Mouse (Mus musculus) G1E (cell line): Measurements from ENCODE around the gene Olfr522. TPM values are rescaled to one million over a fixed set of nuclear protein-coding genes. Genes with fewer than 3 reads are reported as not detected.

Experiments
- ATAC-seq: 2 replicates; pipeline ENCODE4 v1.8.0; 2016; ENCODE audit warnings: mild to moderate bottlenecking; ENCODE audit not compliant: insufficient number of reproducible peaks, poor library complexity, low FRiP score, severe bottlenecking; ENCODE audit errors: extremely low read depth
- DNase-seq: peaks from one replicate; pipeline ENCODE4 v3.0.0; 2012; ENCODE audit warnings: low spot score
- H3K27me3 ChIP-seq: 2 replicates; pipeline ENCODE4 v1.6.1; 2012; ENCODE audit warnings: mild to moderate bottlenecking, low read length, inconsistent platforms; ENCODE audit not compliant: insufficient read depth
- H3K36me3 ChIP-seq: replicated peaks from 2 replicates; pipeline ENCODE3; 2012; ENCODE audit warnings: mild to moderate bottlenecking, inconsistent platforms
- H3K4me1 ChIP-seq: 2 replicates; pipeline ENCODE4 v1.6.1; 2012; ENCODE audit warnings: low read depth, low read length, inconsistent platforms, mixed read lengths; ENCODE audit not compliant: insufficient read depth
- H3K4me3 ChIP-seq: 2 replicates; pipeline ENCODE4 v1.5.1; 2012; ENCODE audit warnings: low read depth, mild to moderate bottlenecking, inconsistent platforms, low read length, moderate library complexity, mixed read lengths
- H3K9me3 ChIP-seq: replicated peaks from 2 replicates; pipeline ENCODE4 v1.6.1; 2012; ENCODE audit warnings: inconsistent platforms
- CTCF ChIP-seq: IDR thresholded peaks from 2 replicates; pipeline ENCODE4 v1.5.1; 2012; ENCODE audit warnings: low read depth, low read length, inconsistent platforms, mixed read lengths
- GATA1 ChIP-seq: IDR thresholded peaks from 2 replicates; pipeline ENCODE4 v1.6.1; 2012; ENCODE audit warnings: borderline replicate concordance, low read length, inconsistent platforms, mixed read lengths
- GATA2 ChIP-seq: IDR thresholded peaks from 2 replicates; pipeline ENCODE4 v1.6.1; 2012; ENCODE audit warnings: low read depth, low read length, inconsistent platforms, borderline replicate concordance
- POLR2AphosphoS5 ChIP-seq: IDR thresholded peaks from 2 replicates; pipeline ENCODE4 v1.6.1; 2012; ENCODE audit warnings: low read depth, low read length, inconsistent platforms; ENCODE audit not compliant: insufficient replicate concordance
- TAL1 ChIP-seq: conservative IDR thresholded peaks from 2 replicates; pipeline ENCODE4 v1.6.1; 2012; ENCODE audit warnings: low read depth, low read length, inconsistent platforms, mixed read lengths
- polyA plus RNA-seq: library from polyadenylated mRNA; stranded (reverse); fragments of >175 nt; gene quantifications from 2 replicates; pipeline ENCODE4 v1.2.3, GENCODE M21; 2012
- total RNA-seq, 2 experiments: library from RNA; stranded (forward) in 1 of 2; stranded (reverse) in 1 of 2; fragments of 200-1000 nt in 1 of 2; fragments of >200 nt in 1 of 2; fragmentation: Nextera tagmentation in 1 of 2; gene quantifications; 2 replicates each; pipeline ENCODE4 v1.2.3; 2014 to 2017

Gene Olfr522
- total and polyA plus RNA-seq, 3 experiments: 0.05 TPM; not detected in 2

- Histone ChIP-seq H3K36me3 (peaks cover 37% of the 10 kb centered on the region), H3K4me3 (no peak within 1 kb of the TSS), H3K27me3 (peaks cover 11% of the 10 kb centered on the region), H3K9me3 (no peaks in the 10 kb centered on the region), H3K4me1 (no peaks in the 10 kb centered on the region)
- ATAC-seq (no peak), DNase-seq (no peak)
- no peak for TF ChIP-seq TAL1
- no peak for TF ChIP-seq CTCF
Measured at GRCm38 (mm10) chr7:140154218-140154927, 10.2 kb downstream of the Olfr522 start, which contains the start of gene Sprn. TSS of gene Sprn (minus strand) at chr7:140154877.

DNA sequence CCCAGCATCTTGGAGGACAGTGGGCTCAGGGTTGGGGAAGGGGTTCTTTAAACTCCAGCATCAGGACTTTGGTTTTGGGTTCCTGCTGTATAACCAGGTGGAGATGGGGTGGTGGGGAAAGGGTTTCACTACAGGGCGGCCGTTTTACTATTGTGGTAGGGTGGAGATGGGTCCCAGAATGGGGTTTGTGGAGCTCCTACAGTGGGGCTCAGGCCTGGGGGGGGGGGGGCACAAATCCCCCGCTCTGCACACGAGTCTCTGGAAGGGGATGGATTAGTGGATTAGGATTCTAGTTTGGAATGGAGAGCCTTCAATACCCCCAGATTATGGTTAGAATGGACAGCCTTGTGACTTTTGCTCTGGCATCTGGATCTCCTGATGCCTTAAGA, 10.7 kb downstream of the Olfr522 start:
- Histone ChIP-seq H3K27me3 (peaks cover 7% of the 10 kb centered on the region), H3K4me3 (no peak overlapping the region), H3K36me3 (peaks cover 42% of the 10 kb centered on the region), H3K9me3 (no peaks in the 10 kb centered on the region), H3K4me1 (no peaks in the 10 kb centered on the region)
- no peak for TF ChIP-seq GATA2
- TF ChIP-seq CTCF: no peak
- no peak for TF ChIP-seq TAL1
- no peak for TF ChIP-seq GATA1
- TF ChIP-seq POLR2AphosphoS5: no peak
- ATAC-seq (no peak), DNase-seq (no peak)

DNA sequence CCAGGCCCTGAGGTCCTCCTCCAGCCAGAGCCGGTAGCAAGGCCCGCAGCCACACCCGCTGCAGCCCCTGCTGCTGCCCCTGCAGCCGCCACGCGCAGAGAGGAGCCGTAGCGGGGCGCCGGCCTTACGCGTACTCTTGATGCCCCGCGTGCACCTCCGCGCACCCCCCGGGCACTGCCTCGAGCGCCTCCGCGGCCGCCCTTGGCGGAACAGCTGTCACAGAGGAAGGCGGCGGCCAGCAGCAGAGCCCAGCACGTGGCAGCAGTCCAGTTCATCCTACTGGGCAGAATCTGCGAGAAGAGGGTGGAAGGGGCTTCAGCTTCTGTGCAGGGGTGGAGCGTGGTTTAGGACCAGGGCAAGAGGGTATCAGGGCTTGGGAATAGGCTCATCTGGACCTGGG, 11.2 kb downstream of the Olfr522 start:
- Histone ChIP-seq H3K9me3 (no peaks in the 10 kb centered on the region), H3K4me1 (no peaks in the 10 kb centered on the region), H3K27me3 (peaks cover 3% of the 10 kb centered on the region), H3K4me3 (no peak overlapping the region), H3K36me3 (peaks cover 45% of the 10 kb centered on the region)
- no peak for DNase-seq
- ATAC-seq: no peak
- TF ChIP-seq TAL1 (no peak), POLR2AphosphoS5 (no peak), CTCF (no peak), GATA2 (no peak), GATA1 (no peak)

DNA sequence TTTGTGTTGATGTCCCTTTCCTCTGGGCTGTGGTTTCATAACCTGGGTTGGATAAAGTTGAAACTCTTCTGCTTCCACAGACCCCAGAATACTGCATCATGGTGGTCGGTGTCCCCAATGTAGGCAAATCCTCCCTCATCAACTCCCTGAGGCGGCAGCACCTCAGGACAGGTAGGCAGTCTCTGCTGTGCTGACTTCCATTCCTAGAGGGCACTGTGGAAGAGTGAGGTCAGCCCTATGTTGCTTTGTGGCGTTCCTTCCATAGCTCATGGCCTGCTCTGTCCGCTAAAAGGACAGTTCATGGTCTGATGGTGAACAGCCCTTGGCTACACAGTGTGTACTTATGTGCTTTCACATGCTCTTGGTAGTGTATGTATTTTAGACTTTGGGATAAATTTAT, 20.0 kb downstream of the Olfr522 start:
- Histone ChIP-seq H3K27me3 (no peaks in the 10 kb centered on the region), H3K36me3 (peaks cover 82% of the 10 kb centered on the region), H3K9me3 (no peaks in the 10 kb centered on the region), H3K4me1 (peaks cover 15% of the 10 kb centered on the region), H3K4me3 (no peak overlapping the region)
- TF ChIP-seq POLR2AphosphoS5 (no peak), TAL1 (no peak), CTCF (no peak), GATA1 (no peak), GATA2 (no peak)
- ATAC-seq: no peak
- no peak for DNase-seq

DNA sequence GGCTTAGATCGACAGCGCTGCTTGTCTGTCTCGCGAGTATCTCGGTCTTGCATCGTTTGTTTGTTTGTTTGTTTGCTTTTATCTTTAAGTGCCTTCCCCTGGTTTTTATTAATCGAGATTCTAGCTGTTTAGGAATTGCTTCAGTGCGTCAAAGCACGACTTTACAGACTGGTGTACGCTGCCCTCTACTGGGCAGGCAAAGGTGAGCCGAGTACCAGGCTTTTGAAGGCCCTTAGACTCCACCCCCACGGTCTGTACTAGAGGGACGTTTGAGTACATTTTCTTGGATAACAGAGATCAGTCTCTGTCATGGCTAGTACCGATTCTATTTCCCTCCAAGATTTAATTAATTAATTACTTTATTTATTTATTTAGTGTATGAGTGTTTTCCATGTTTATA, 23.2 kb downstream of the Olfr522 start:
- H3K4me1 ChIP-seq: peaks cover 34% of the 10 kb centered on the region
- DNase-seq (peak; percentile 70), ATAC-seq (peak; percentile 41)
- no peaks in the 10 kb centered on the region for H3K27me3 ChIP-seq
- peaks cover 65% of the 10 kb centered on the region for H3K36me3 ChIP-seq
- TF ChIP-seq TAL1: no peak
- TF ChIP-seq CTCF: peak; percentile 46
- H3K9me3 ChIP-seq: no peaks in the 10 kb centered on the region
- no peak overlapping the region for H3K4me3 ChIP-seq

DNA sequence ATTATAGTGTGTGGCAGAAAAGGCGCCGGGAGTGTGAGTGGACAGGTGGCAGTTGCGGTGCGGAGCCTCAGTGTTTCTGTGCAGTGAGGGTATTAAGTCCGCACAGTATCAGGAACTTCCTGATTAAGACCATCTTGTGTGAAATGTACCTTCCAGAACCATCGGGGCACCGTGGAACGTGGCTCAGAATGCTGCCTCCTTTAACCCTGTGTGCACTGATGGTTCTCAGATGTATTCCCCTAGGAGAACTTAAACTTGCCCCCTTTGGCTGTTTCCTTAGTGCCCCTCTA, 26.6 kb downstream of the Olfr522 start:
- H3K9me3 ChIP-seq: no peaks in the 10 kb centered on the region
- peak overlapping the region; percentile 96 for H3K4me3 ChIP-seq
- ATAC-seq: no peak; the same call in 1 of the 2 replicates
- H3K27me3 ChIP-seq: no peaks in the 10 kb centered on the region
- no peak for DNase-seq
- H3K36me3 ChIP-seq: peaks cover 61% of the 10 kb centered on the region
- TF ChIP-seq CTCF: no peak
- no peak for TF ChIP-seq GATA2
- no peak for TF ChIP-seq POLR2AphosphoS5
- no peak for TF ChIP-seq TAL1
- no peak for TF ChIP-seq GATA1
- peaks cover 58% of the 10 kb centered on the region for H3K4me1 ChIP-seq
